Mouse (Mus musculus): Measurements from ENCODE around the gene Vkorc1. TPM values are rescaled to one million over a fixed set of nuclear protein-coding genes. Genes with fewer than 3 reads are reported as not detected.

The Vkorc1 gene
- total and polyA plus RNA-seq, 3 experiments: 36.2 to 66.4 TPM; not detected in 1

GRCm38 (mm10) chr7:127918203-127918602 is 22.8 kb upstream of the Vkorc1 start:
- peak; percentile 83 for DNase-seq (ENCODE audit: low read depth, low spot score)
- Histone ChIP-seq H3K27me3 (ENCODE audit: control insufficient read depth in 1 of 2, insufficient read depth in 2 of 2, low read length in 2 of 2) (no peaks in the 10 kb centered on the region), H3K27ac (ENCODE audit: control insufficient read depth, low read depth, low read length) (no peak overlapping the region), H3K79me2 (ENCODE audit: control insufficient read depth, insufficient read depth, low read length, poor library complexity) (peaks cover 1% of the 10 kb centered on the region; the same call in 1 of the 2 replicates), H3K4me1 (ENCODE audit: control insufficient read depth in 1 of 2, insufficient read depth in 2 of 2, low read length in 2 of 2) (peaks cover 0 to 14% of the 10 kb centered on the region in 2 experiments; a peak in 2 of 4 replicates), H3K4me3 (ENCODE audit: control insufficient read depth in 1 of 2, insufficient read depth in 1 of 2, low read depth in 2 of 2, low read length in 2 of 2) (no peak overlapping the region), H3K36me3 (ENCODE audit: control insufficient read depth in 1 of 2, insufficient read depth in 2 of 2, low read length in 2 of 2) (peaks cover 2 to 15% of the 10 kb centered on the region in 2 experiments; a peak in 3 of 4 replicates), H3K9me3 (replicated peaks; ENCODE audit: insufficient read depth, low read length) (no peaks in the 10 kb centered on the region), H3K9ac (ENCODE audit: control insufficient read depth, low read depth, low read length, poor library complexity, severe bottlenecking) (no peak overlapping the region)
- no peak for TF ChIP-seq MAFK (IDR thresholded peaks at IDR 0.05; ENCODE audit: borderline replicate concordance, low read depth, low read length)
- no peak for TF ChIP-seq E2F4 (IDR thresholded peaks at IDR 0.05; ENCODE audit: borderline replicate concordance, low read depth, low read length)
- no peak for TF ChIP-seq TAL1 (IDR thresholded peaks at IDR 0.05; ENCODE audit: low read length)
- TF ChIP-seq RAD21 (IDR thresholded peaks at IDR 0.05; ENCODE audit: low read depth, low read length): peak; percentile 25
- TF ChIP-seq CHD1 (IDR thresholded peaks at IDR 0.05; ENCODE audit: low read depth, low read length): no peak
- 0 out of 2 replicates have a peak, but pooled peaks have one; percentile 25 for TF ChIP-seq HCFC1 (IDR thresholded peaks at IDR 0.05; ENCODE audit: low read depth, low read length)
- no peak for TF ChIP-seq JUND (IDR thresholded peaks at IDR 0.05; ENCODE audit: low read depth, low read length)
- TF ChIP-seq POLR2AphosphoS5 (IDR thresholded peaks at IDR 0.05; ENCODE audit: borderline replicate concordance, low read depth, low read length): no peak
- TF ChIP-seq UBTF (IDR thresholded peaks at IDR 0.05; ENCODE audit: borderline replicate concordance, insufficient read depth, low read depth, low read length): no peak
- TF ChIP-seq SMC3 (IDR thresholded peaks at IDR 0.05; ENCODE audit: low read depth, low read length): peak; percentile 58
- no peak for TF ChIP-seq NRF1 (IDR thresholded peaks at IDR 0.05; ENCODE audit: insufficient read depth, low read depth, low read length, poor library complexity, severe bottlenecking)
- TF ChIP-seq MEF2A (IDR thresholded peaks at IDR 0.05; ENCODE audit: extremely low read depth, insufficient replicate concordance, low read depth, low read length, poor library complexity, severe bottlenecking): no peak
- TF ChIP-seq MAX (IDR thresholded peaks at IDR 0.05; ENCODE audit: low read length): 0 out of 2 replicates have a peak, but pooled peaks have one; percentile 5
- TF ChIP-seq MYB (IDR thresholded peaks at IDR 0.05; ENCODE audit: low read depth, low read length): no peak
- TF ChIP-seq EP300 (IDR thresholded peaks at IDR 0.05; ENCODE audit: low read depth in 1 of 2, low read length in 2 of 2): no peak
- no peak for TF ChIP-seq TCF12 (IDR thresholded peaks at IDR 0.05; ENCODE audit: low read depth, low read length)
- TF ChIP-seq POLR2A (IDR thresholded peaks at IDR 0.05; ENCODE audit: control insufficient read depth in 1 of 2, insufficient read depth in 1 of 2, low read depth in 1 of 2, low read length in 2 of 2, poor library complexity in 1 of 2): no peak
- no peak for TF ChIP-seq GABPA (IDR thresholded peaks at IDR 0.05; ENCODE audit: low read depth, low read length)
- TF ChIP-seq ELF1 (IDR thresholded peaks at IDR 0.05; ENCODE audit: low read depth, low read length): no peak
- no peak for TF ChIP-seq RCOR1 (IDR thresholded peaks at IDR 0.05; ENCODE audit: low read depth, low read length)
- TF ChIP-seq ETS1 (IDR thresholded peaks at IDR 0.05; ENCODE audit: low read depth, low read length): no peak
- 0 out of 2 replicates have a peak, but pooled peaks have one; percentile 17 for TF ChIP-seq SIN3A (IDR thresholded peaks at IDR 0.05; ENCODE audit: low read length)
- TF ChIP-seq CHD2 (IDR thresholded peaks at IDR 0.05; ENCODE audit: low read length): no peak
- TF ChIP-seq POLR2AphosphoS2 (IDR thresholded peaks at IDR 0.05; ENCODE audit: low read length): no peak
- no peak for TF ChIP-seq ZKSCAN1 (IDR thresholded peaks at IDR 0.05; ENCODE audit: low read depth, low read length)
- no peak for TF ChIP-seq BHLHE40 (IDR thresholded peaks at IDR 0.05; ENCODE audit: borderline replicate concordance, low read depth, low read length)
- TF ChIP-seq TBP (IDR thresholded peaks at IDR 0.05; ENCODE audit: low read depth, low read length): no peak
- no peak for TF ChIP-seq ZNF384 (IDR thresholded peaks at IDR 0.05; ENCODE audit: low read depth, low read length)
- no peak for TF ChIP-seq KAT2A (conservative IDR thresholded peaks at IDR 0.05; ENCODE audit: low read depth, low read length)
- TF ChIP-seq MAZ (IDR thresholded peaks at IDR 0.05; ENCODE audit: low read depth, low read length): no peak
- TF ChIP-seq GATA1 (IDR thresholded peaks at IDR 0.05; ENCODE audit: low read depth, low read length): no peak
- no peak for TF ChIP-seq NELFE (IDR thresholded peaks at IDR 0.05; ENCODE audit: low read depth, low read length)
- no peak for TF ChIP-seq MXI1 (IDR thresholded peaks at IDR 0.05; ENCODE audit: low read depth, low read length)
- TF ChIP-seq MYC (IDR thresholded peaks at IDR 0.05; ENCODE audit: low read depth, low read length): peak; percentile 91
- no peak for TF ChIP-seq USF1 (IDR thresholded peaks at IDR 0.05; ENCODE audit: low read depth, low read length)
- TF ChIP-seq USF2 (IDR thresholded peaks at IDR 0.05; ENCODE audit: borderline replicate concordance in 1 of 2, insufficient read depth in 1 of 2, low read depth in 1 of 2, low read length in 2 of 2): no peak
- peak; percentile 64 to 70 (median 66) for TF ChIP-seq CTCF (IDR thresholded peaks at IDR 0.05 in 2 of 3, conservative IDR thresholded peaks at IDR 0.05 in 1 of 3; ENCODE audit: control insufficient read depth in 1 of 3, insufficient read depth in 1 of 3, low read depth in 2 of 3, low read length in 3 of 3, poor library complexity in 1 of 3, severe bottlenecking in 1 of 3)
- no peak for TF ChIP-seq ZMIZ1 (IDR thresholded peaks at IDR 0.05; ENCODE audit: low read depth, low read length)
